Mouse (Mus musculus): ENCODE data around the gene Dnah17.

- TF ChIP-seq EP300 (optimal IDR thresholded peaks at IDR 0.05): no peak
- no peak for TF ChIP-seq CTCF (IDR thresholded peaks at IDR 0.05; ENCODE audit: low read depth)
Observed at GRCm38 (mm10) chr11:118145092-118145491, 14.7 kb upstream of the Dnah17 start.

All from stomach, postnatal 0 days (tissue).